Mouse (Mus musculus) B cell, adult 67 days (primary cell): Measurements from ENCODE around the gene Lrmda. TPM values are rescaled to one million over a fixed set of nuclear protein-coding genes. Genes with fewer than 3 reads are reported as not detected.

Experiments
- total RNA-seq, 2 experiments: library from RNA; stranded (reverse); gene quantifications; 4 replicates each; pipeline ENCODE4 v1.2.4; 2023

Gene Lrmda
- total RNA-seq, result 1 to 10 TPM; 2.1 to 2.7 TPM

GRCm38 (mm10) chr14:22019252-22019948 is at the start of gene Lrmda:
TSS of gene Lrmda (plus strand) at chr14:22019712.

DNA sequence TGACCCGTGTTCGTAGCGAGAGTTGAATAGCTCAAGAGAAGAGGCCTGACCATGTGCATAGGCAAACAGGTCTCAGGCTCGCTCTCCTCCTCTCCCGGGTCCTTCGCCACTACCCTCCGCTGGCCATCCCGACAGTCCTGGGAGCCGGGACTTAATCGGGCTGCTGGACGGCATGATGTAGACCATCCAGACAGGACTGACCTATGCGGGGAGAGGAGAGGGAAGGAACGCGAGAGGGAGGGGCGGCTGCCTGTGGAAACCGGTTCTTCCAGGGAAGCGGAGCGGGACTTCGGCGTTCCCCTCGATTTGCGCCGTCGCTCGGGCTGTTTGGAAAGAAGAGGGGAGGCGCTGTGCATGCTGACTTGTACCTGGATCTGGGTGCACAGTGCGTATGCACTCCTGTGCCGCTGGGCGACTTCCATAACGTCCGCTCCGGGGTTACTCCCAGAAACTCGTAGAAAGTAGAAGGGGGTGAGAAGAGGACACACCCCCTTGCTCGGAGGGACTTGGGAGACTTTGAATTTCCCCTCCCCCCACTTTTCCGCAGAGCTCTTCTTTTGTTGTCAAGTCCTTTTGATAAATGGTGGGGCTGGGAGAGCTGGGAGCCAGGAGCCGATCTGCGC is 30.1 kb upstream of the Lrmda start, which contains the start of gene Zfp503:
Gene Zfp503, minus strand, starts transcription at position 311 of the 623 bp plus-strand sequence.

Other genes with a start within 250 kb of the Lrmda start
- 100 to 1,000 TPM; 142 to 156 TPM for gene Vdac2, start 194.5 kb upstream of the Lrmda start, total RNA-seq
- 1 to 10 TPM; 6.6 to 9.9 TPM for gene Comtd1, start 170.7 kb upstream of the Lrmda start, total RNA-seq
- under 1 TPM; 0.71 to 0.93 TPM for gene Zfp503, start 30.1 kb upstream of the Lrmda start, total RNA-seq